Mouse (Mus musculus): ENCODE measurements around the gene Gpr162. TPM values are rescaled to one million over a fixed set of nuclear protein-coding genes. Genes with fewer than 3 reads are reported as not detected.

Gene Gpr162
- polyA plus RNA-seq, 1 experiment, result 52.6 TPM

DNA sequence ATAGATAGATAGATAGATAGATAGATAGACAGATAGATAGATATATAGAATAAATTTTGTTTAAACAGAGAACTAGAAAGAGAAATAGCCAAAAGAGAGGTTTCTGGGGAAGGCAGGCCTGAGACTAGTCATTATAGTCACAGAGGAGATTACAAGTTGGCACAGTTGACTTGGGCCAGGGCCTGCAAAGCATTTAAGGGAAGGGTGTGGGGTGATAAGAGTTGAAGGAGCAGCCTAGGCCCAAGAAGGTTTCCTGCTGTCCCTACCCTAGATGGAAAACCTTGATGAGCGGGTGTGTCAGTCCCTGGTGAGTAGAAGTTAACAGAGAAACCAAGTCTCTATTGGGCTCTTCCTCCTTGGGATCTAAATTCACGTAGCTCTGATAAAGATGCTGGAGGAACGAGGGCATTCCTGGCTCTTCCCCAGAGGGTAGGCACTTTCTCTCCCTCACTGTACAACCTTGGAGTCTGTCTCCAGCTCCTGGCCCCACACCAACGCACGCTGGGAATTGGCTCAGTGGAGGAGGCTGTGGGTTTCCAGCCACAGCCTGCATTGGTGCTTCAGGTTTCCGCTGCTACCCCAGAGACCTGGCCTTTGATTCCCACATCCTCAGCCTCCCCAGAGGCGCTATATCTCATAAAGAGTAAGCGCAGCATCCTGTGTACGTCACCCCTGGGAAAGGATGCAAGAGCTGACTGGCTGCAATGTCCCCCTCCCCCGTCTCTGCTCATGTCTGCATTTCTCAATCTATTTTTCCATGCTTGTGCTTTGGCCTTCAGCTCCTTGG, 21.1 kb upstream of the Gpr162 start:
- Histone ChIP-seq H3K4me3 (ENCODE audit: insufficient read depth, low read length) (no peak overlapping the region), H3K27ac (ENCODE audit: insufficient read depth, low read depth, low read length) (no peak overlapping the region), H3K4me1 (ENCODE audit: control insufficient read depth, insufficient read depth, low read length) (peaks cover 3% of the 10 kb centered on the region; the same call in 1 of the 2 replicates)
- TF ChIP-seq POLR2A (IDR thresholded peaks at IDR 0.05; ENCODE audit: borderline replicate concordance, low read depth, low read length) (no peak), CTCF (IDR thresholded peaks at IDR 0.05; ENCODE audit: low read depth, low read length) (no peak)

- Histone ChIP-seq H3K4me3 (ENCODE audit: insufficient read depth, low read length) (no peak overlapping the region), H3K27ac (ENCODE audit: insufficient read depth, low read depth, low read length) (no peak overlapping the region), H3K4me1 (ENCODE audit: control insufficient read depth, insufficient read depth, low read length) (peaks cover 3% of the 10 kb centered on the region; the same call in 1 of the 2 replicates)
- TF ChIP-seq POLR2A (IDR thresholded peaks at IDR 0.05; ENCODE audit: borderline replicate concordance, low read depth, low read length), result no peak
- no peak for TF ChIP-seq CTCF (IDR thresholded peaks at IDR 0.05; ENCODE audit: low read depth, low read length)
These were observed 19.6 kb upstream of the Gpr162 start for GRCm38 (mm10) chr6:124883351-124883750.

- no peak overlapping the region for H3K4me3 ChIP-seq (ENCODE audit: insufficient read depth, low read length)
- H3K27ac ChIP-seq (ENCODE audit: insufficient read depth, low read depth, low read length), result no peak overlapping the region
- peaks cover 3% of the 10 kb centered on the region; the same call in 1 of the 2 replicates for H3K4me1 ChIP-seq (ENCODE audit: control insufficient read depth, insufficient read depth, low read length)
- TF ChIP-seq CTCF (IDR thresholded peaks at IDR 0.05; ENCODE audit: low read depth, low read length) (no peak), POLR2A (IDR thresholded peaks at IDR 0.05; ENCODE audit: borderline replicate concordance, low read depth, low read length) (no peak)
These were observed 18.0 kb upstream of the Gpr162 start for GRCm38 (mm10) chr6:124881821-124882220.

GRCm38 (mm10) chr6:124879390-124879789, 15.6 kb upstream of the Gpr162 start:
- Histone ChIP-seq H3K4me1 (ENCODE audit: control insufficient read depth, insufficient read depth, low read length) (peaks cover 10% of the 10 kb centered on the region), H3K4me3 (ENCODE audit: insufficient read depth, low read length) (no peak overlapping the region), H3K27ac (ENCODE audit: insufficient read depth, low read depth, low read length) (no peak overlapping the region)
- no peak for TF ChIP-seq POLR2A (IDR thresholded peaks at IDR 0.05; ENCODE audit: borderline replicate concordance, low read depth, low read length)
- no peak for TF ChIP-seq CTCF (IDR thresholded peaks at IDR 0.05; ENCODE audit: low read depth, low read length)

GRCm38 (mm10) chr6:124874348-124874747, 10.6 kb upstream of the Gpr162 start:
- H3K4me3 ChIP-seq (ENCODE audit: insufficient read depth, low read length), result no peak overlapping the region
- no peak for TF ChIP-seq POLR2A (IDR thresholded peaks at IDR 0.05; ENCODE audit: borderline replicate concordance, low read depth, low read length)
- TF ChIP-seq CTCF (IDR thresholded peaks at IDR 0.05; ENCODE audit: low read depth, low read length), result no peak
- H3K4me1 ChIP-seq (ENCODE audit: control insufficient read depth, insufficient read depth, low read length), result peaks cover 15% of the 10 kb centered on the region
- peak overlapping the region; percentile 72 for H3K27ac ChIP-seq (ENCODE audit: insufficient read depth, low read depth, low read length)

GRCm38 (mm10) chr6:124866560-124866959, 2.8 kb upstream of the Gpr162 start:
- no peak overlapping the region for H3K4me3 ChIP-seq (ENCODE audit: insufficient read depth, low read length)
- H3K27ac ChIP-seq (ENCODE audit: insufficient read depth, low read depth, low read length), result no peak overlapping the region
- H3K4me1 ChIP-seq (ENCODE audit: control insufficient read depth, insufficient read depth, low read length), result peaks cover 22% of the 10 kb centered on the region
- TF ChIP-seq CTCF (IDR thresholded peaks at IDR 0.05; ENCODE audit: low read depth, low read length) (no peak), POLR2A (IDR thresholded peaks at IDR 0.05; ENCODE audit: borderline replicate concordance, low read depth, low read length) (no peak)

DNA sequence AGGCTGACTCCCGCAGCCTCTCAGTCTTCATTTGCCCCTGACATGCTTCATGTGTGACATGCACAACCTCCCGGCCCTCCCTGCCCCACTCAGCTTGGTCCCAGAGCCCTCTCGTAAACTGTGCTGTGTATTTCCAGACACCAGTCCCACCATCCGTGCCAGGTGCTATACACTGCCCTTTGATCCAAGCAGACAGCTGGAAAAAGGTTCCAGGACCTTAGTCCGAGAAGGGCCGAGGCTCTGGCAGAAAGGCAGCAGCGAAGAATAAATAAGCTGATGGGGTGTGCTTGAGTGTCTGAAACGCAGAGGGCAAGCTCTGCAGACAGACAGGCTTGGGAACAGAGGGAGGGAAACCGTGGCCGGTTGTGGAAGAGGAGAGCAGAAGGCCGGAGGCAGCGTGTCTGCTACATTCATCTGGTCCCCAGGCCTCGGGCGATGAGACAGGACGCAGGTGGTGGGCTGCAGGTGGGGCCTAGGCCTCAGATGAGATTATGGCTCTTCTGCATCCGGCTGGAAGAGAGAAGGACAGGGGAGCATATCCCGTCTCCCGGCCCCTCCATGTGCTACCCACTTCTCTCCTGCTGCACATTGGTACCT, 2.1 kb upstream of the Gpr162 start:
- TF ChIP-seq POLR2A (IDR thresholded peaks at IDR 0.05; ENCODE audit: borderline replicate concordance, low read depth, low read length) (no peak), CTCF (IDR thresholded peaks at IDR 0.05; ENCODE audit: low read depth, low read length) (no peak)
- Histone ChIP-seq H3K4me3 (ENCODE audit: insufficient read depth, low read length) (no peak overlapping the region), H3K27ac (ENCODE audit: insufficient read depth, low read depth, low read length) (no peak overlapping the region), H3K4me1 (ENCODE audit: control insufficient read depth, insufficient read depth, low read length) (peaks cover 22% of the 10 kb centered on the region)

- Histone ChIP-seq H3K27ac (ENCODE audit: insufficient read depth, low read depth, low read length) (peak overlapping the region; percentile 70), H3K4me1 (ENCODE audit: control insufficient read depth, insufficient read depth, low read length) (peaks cover 22% of the 10 kb centered on the region), H3K4me3 (ENCODE audit: insufficient read depth, low read length) (peak overlapping the region; percentile 92)
- TF ChIP-seq POLR2A (IDR thresholded peaks at IDR 0.05; ENCODE audit: borderline replicate concordance, low read depth, low read length) (no peak), CTCF (IDR thresholded peaks at IDR 0.05; ENCODE audit: low read depth, low read length) (no peak)
These were observed 592 bp downstream of the Gpr162 start for GRCm38 (mm10) chr6:124863125-124863657.

DNA sequence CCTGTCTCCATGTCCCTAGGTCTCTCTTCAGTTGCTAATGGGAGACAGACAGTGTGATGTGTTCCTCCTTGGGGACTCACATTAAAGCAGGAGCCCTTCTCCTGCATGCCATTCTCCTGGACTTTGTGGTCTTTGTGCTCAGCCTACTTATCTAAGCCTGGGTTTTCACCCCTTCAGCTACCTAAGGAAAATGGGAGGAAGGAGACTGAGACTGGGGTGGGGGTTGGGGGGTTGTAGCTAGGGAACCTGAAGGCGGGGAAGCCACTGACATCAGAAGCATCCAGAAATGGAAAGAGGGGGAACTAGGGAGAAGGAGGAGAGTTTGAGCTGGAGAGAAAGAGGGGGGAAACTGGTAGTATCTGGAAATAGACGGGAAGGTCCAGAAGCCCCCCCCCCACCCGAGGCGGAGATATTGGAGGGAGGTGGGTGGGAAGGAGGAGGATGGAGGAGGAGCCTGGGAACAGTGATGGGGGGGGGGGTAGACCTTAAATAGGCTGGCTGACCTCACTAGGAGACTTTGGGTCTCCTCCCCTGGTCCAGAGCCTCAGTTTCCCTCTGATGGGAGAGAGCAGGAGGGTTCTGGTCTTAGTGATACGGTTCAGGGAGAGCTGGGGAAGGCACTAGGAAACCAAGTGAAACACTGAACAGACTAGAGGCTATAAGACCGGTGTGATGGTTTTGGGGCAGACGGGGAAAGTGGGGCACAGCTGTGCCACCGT, 1.2 kb downstream of the Gpr162 start:
- H3K4me3 ChIP-seq (ENCODE audit: insufficient read depth, low read length), result peak overlapping the region; percentile 92
- TF ChIP-seq CTCF (IDR thresholded peaks at IDR 0.05; ENCODE audit: low read depth, low read length), result no peak
- TF ChIP-seq POLR2A (IDR thresholded peaks at IDR 0.05; ENCODE audit: borderline replicate concordance, low read depth, low read length), result no peak
- peak overlapping the region; percentile 70 for H3K27ac ChIP-seq (ENCODE audit: insufficient read depth, low read depth, low read length)
- peaks cover 22% of the 10 kb centered on the region for H3K4me1 ChIP-seq (ENCODE audit: control insufficient read depth, insufficient read depth, low read length)
